Mouse (Mus musculus) embryonic facial prominence, embryonic 11.5 days (tissue): ENCODE data around the gene Fam107b. TPM values are rescaled to one million over a fixed set of nuclear protein-coding genes. Genes with fewer than 3 reads are reported as not detected.

ENCODE experiments used
- ATAC-seq: fragments of 200-750 bp; cut with Nextera tagmentation; replicated peaks from 2 replicates; pipeline ENCODE4 v1.8.0; 2017; ENCODE audit warnings: low read depth; ENCODE audit not compliant: insufficient number of reproducible peaks, low FRiP score, low TSS enrichment
- DNase-seq: peaks from one replicate; pipeline ENCODE4 v3.0.0-alpha.2; 2015; ENCODE audit warnings: low spot score
- H3K27ac ChIP-seq: fragments of 300-500 bp; sonication (generic); replicated peaks from 2 replicates; pipeline ENCODE4 v1.5.1; 2014; ENCODE audit warnings: mild to moderate bottlenecking, low read depth, low read length, control low read depth
- H3K27me3 ChIP-seq: fragments of 300-500 bp; sonication (generic); 2 replicates; pipeline ENCODE4 v1.6.1; 2014; ENCODE audit warnings: mild to moderate bottlenecking, low read length, moderate library complexity, mixed read lengths; ENCODE audit not compliant: control insufficient read depth, insufficient read depth
- H3K36me3 ChIP-seq: fragments of 300-500 bp; sonication (generic); replicated peaks from 2 replicates; pipeline ENCODE4 v1.6.1; 2014; ENCODE audit warnings: low read depth, mild to moderate bottlenecking, low read length, moderate library complexity, mixed read lengths; ENCODE audit not compliant: control insufficient read depth, insufficient read depth
- H3K4me1 ChIP-seq: fragments of 300-500 bp; sonication (generic); 2 replicates; pipeline ENCODE4 v1.6.1; 2014; ENCODE audit warnings: low read length, mixed read lengths; ENCODE audit not compliant: control insufficient read depth, insufficient read depth
- H3K4me2 ChIP-seq: fragments of 300-500 bp; sonication (generic); 2 replicates; pipeline ENCODE4 v1.6.1; 2014; ENCODE audit warnings: low read depth, mild to moderate bottlenecking, control low read depth, low read length, moderate library complexity
- H3K4me3 ChIP-seq: fragments of 300-500 bp; sonication (generic); 2 replicates; pipeline ENCODE4 v1.5.1; 2014; ENCODE audit warnings: low read depth, low read length, control low read depth
- H3K9ac ChIP-seq: fragments of 300-500 bp; sonication (generic); replicated peaks from 2 replicates; pipeline ENCODE4 v1.6.1; 2014; ENCODE audit warnings: mild to moderate bottlenecking, control low read depth, low read length
- H3K9me3 ChIP-seq: fragments of 300-500 bp; sonication (generic); replicated peaks from 2 replicates; pipeline ENCODE4 v1.6.1; 2016; ENCODE audit warnings: mild to moderate bottlenecking, low read length, inconsistent platforms, mixed read lengths; ENCODE audit not compliant: control insufficient read depth
- WGBS: fragments of 180-500 bp; shearing (Covaris S2); extraction: QIAGEN DNeasy Blood & Tissue Kit; methylation state at CpG from one replicate; pipeline ENCODE4 v1.1.7; 2014; 5-methylcytosine and 5-hydroxymethylcytosine counted together
- polyA plus RNA-seq: library from polyadenylated mRNA; unstranded; fragments of >200 nt; fragmentation: Nextera tagmentation; extraction: Ambion mirVana; gene quantifications from 2 replicates; pipeline ENCODE4 v1.2.1, GENCODE M21; 2014

Gene Fam107b
- polyA plus RNA-seq, 1 experiment from 2014 or later: 79.4 TPM

DNA sequence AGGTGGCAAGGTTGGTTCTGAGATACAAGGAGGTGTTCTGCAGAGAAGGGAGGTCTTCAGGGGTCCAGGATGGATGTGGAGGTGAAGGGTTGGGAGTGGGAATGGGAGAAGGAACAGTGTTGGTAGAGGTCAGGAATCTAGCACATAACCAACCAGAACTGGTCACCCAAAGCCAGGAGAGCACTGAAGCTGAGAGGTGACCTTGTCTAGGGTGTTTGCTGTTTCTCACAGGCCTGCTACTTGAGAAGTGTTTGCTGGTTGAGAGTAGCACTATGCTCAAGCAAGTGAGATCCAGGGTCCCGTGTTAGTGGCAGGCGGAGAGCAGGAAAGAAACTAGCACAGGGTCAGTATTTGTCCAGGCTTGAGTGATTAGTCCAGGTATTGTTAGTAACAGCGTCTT is 159.3 kb downstream of the Fam107b start:
- no peaks in the 10 kb centered on the region for H3K36me3 ChIP-seq
- H3K4me2 ChIP-seq: no peak overlapping the region
- no peak overlapping the region for H3K9ac ChIP-seq
- ATAC-seq (no peak), DNase-seq (no peak)
- no peaks in the 10 kb centered on the region; the same call in 1 of the 2 replicates for H3K4me1 ChIP-seq
- 80% methylated on average over 3 of the region's 3 CpGs for WGBS
- no peak overlapping the region for H3K4me3 ChIP-seq
- no peaks in the 10 kb centered on the region for H3K9me3 ChIP-seq
- H3K27ac ChIP-seq: no peak overlapping the region
- H3K27me3 ChIP-seq: no peaks in the 10 kb centered on the region

DNA sequence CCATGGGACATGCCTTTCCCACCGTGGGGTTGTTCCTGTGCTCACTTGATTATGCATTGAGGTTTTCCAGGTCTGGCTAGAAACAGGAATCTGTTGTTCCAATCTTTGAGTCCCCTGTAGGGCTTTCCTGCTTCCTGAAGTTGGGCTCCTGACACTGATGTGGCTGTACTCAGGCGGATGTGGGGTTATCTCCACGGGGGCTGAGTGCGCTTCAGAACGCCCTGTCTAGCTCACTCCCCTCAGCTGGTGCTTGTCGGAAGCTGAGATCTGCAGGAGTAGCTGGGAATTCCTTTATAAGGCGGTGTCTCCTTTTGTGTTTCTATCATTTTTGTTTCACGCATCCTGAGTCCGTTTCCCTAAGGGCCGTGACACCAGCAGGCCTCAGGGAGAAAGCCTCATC is 160.5 kb downstream of the Fam107b start:
- 46% methylated on average over 10 of the region's 10 CpGs for WGBS

DNA sequence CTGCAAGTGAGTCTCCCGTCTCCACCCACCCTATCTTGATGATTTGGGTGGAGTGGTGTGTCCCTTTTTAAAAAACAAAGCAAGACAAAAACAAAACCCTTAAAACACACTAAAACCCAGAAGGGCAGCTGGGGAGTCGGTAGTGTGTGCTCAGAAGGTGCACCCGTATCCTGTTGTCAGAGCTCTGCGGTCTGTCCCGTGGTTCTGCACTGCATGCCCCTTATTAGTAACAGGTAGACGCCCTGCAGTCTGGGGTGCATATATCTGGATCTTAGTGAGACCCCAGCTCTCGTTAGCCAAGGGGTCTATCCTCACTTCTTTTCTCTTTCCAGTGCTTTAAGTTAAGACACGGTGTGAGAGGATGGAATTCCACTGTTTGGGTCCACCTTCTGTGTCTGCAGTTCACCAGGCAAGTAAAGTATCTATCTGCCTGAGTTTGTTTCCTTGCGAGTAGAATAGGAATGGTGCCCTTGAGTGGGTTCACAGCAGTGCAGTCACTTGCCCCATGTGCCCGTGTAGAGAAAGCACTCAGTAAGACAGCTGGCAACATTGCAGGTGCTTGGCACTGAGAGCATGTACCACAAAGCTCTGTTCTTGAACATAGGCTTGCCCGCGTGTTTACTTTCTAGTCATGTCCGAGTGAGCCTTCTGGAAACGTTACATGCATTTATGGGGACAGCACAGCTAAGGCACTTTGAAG is 161.2 kb downstream of the Fam107b start:
- ATAC-seq: no peak
- Histone ChIP-seq H3K27ac (no peak overlapping the region), H3K27me3 (no peaks in the 10 kb centered on the region), H3K4me2 (no peak overlapping the region), H3K4me1 (no peaks in the 10 kb centered on the region; the same call in 1 of the 2 replicates), H3K9ac (no peak overlapping the region), H3K9me3 (no peaks in the 10 kb centered on the region), H3K36me3 (no peaks in the 10 kb centered on the region), H3K4me3 (no peak overlapping the region)
- DNase-seq: no peak
- 92% methylated on average over 14 of the region's 14 CpGs for WGBS

More for the DNA sequence above, 160.5 kb downstream of the Fam107b start:
- Histone ChIP-seq H3K4me2 (no peak overlapping the region), H3K27ac (no peak overlapping the region), H3K36me3 (no peaks in the 10 kb centered on the region), H3K9ac (no peak overlapping the region), H3K4me1 (no peaks in the 10 kb centered on the region; the same call in 1 of the 2 replicates), H3K27me3 (no peaks in the 10 kb centered on the region), H3K4me3 (no peak overlapping the region), H3K9me3 (no peaks in the 10 kb centered on the region)
- DNase-seq (no peak), ATAC-seq (no peak)

DNA sequence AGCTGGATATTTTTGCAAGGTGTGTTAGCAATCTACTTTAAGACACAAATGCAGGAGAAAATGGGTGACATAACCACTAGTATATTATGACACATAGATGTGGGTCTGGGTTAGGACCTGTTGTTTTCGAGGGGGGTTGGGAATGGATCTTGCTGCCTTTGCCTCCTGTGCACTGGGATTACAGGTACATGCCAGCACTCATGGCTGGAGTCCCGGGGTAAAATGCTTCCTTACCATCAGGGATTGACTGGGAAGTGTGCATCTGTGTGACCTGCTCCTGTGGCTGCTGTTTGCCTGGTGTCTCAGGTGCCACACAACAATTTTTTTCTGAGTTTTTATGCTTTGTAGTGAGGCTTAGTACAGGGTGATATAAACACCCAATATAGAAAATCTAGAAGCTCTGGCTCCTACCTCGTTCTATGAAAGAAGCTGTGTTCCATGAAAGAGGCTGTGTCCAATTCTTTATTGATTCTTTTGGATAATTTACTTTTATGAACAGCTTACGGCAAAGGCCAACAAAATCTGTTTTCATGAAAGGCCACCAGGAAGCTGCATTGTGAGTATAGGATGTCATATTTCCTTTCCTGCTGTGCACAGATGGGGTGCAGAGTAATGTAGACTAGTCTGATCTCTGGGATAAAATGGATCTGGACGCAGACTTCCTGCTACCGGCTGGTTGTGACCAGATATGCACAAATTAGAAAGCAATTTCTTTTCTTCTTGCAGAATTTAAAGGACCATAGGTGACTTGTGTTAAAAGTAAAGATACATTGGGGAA is 167.8 kb downstream of the Fam107b start:
- H3K9me3 ChIP-seq: no peaks in the 10 kb centered on the region
- 55% methylated on average over 6 of the region's 6 CpGs for WGBS

DNA sequence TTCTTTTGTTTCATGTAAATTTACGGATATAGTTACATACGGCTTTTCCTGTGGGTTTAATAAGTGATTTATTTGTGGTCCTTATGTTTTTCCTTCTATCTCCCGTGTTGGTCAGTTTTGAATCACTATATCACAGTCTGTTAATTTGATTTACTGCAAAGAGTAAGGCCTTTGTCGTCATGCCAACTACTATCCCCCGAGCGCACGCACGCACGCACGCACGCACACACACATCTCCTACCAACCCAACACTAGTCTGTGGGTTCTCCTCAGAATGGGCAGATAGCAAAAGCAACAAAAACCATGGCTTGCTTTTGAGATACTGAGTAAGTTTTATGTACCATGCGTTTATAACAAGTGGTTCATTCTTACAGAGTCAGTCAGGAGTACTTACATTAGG is 168.4 kb downstream of the Fam107b start:
- no peaks in the 10 kb centered on the region; the same call in 1 of the 2 replicates for H3K4me1 ChIP-seq
- no peaks in the 10 kb centered on the region for H3K36me3 ChIP-seq
- H3K27me3 ChIP-seq: no peaks in the 10 kb centered on the region
- DNase-seq (no peak), ATAC-seq (no peak)
- H3K4me2 ChIP-seq: no peak overlapping the region
- 90% methylated on average over 12 of the region's 12 CpGs for WGBS
- no peaks in the 10 kb centered on the region for H3K9me3 ChIP-seq
- no peak overlapping the region for H3K4me3 ChIP-seq
- H3K27ac ChIP-seq: no peak overlapping the region
- no peak overlapping the region for H3K9ac ChIP-seq

More for the DNA sequence above, 167.8 kb downstream of the Fam107b start:
- Histone ChIP-seq H3K27ac (no peak overlapping the region), H3K4me2 (no peak overlapping the region), H3K27me3 (no peaks in the 10 kb centered on the region), H3K9ac (no peak overlapping the region), H3K4me3 (no peak overlapping the region), H3K36me3 (no peaks in the 10 kb centered on the region), H3K4me1 (no peaks in the 10 kb centered on the region; the same call in 1 of the 2 replicates)
- ATAC-seq (no peak), DNase-seq (no peak)

DNA sequence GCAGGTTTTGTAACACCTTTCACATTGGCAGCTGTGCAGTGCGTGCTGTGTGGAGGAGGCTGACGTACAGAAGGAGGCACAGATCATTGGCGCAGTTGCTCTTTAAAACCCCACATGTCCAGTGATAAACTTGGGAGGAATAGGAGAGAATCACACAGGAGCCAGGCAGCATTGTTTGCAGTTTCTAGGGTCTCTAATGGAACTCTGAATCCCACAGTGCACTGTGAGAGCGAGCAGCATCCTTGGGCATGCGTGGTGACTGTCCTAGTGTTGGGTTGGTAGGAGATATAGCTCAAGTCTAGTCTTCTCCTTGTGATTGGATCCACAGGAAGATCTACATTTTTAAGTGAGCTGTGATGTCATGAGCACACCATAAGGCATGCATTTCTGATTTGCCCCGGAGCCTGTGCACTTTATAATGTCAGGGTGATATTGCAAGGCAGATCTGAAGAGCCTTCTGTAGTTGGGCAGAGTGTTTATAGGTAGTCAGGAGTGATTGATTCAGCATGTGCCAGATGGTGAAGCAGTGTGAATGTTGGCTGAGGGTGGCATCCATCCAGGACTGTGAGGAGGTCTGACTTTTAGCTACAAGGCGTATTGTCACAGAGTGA is 169.2 kb downstream of the Fam107b start:
- Histone ChIP-seq H3K9me3 (no peaks in the 10 kb centered on the region), H3K4me2 (no peak overlapping the region), H3K9ac (no peak overlapping the region), H3K4me3 (no peak overlapping the region), H3K4me1 (no peaks in the 10 kb centered on the region; the same call in 1 of the 2 replicates), H3K27ac (no peak overlapping the region), H3K27me3 (no peaks in the 10 kb centered on the region), H3K36me3 (no peaks in the 10 kb centered on the region)
- ATAC-seq (no peak), DNase-seq (no peak)
- 85% methylated on average over 7 of the region's 7 CpGs for WGBS

DNA sequence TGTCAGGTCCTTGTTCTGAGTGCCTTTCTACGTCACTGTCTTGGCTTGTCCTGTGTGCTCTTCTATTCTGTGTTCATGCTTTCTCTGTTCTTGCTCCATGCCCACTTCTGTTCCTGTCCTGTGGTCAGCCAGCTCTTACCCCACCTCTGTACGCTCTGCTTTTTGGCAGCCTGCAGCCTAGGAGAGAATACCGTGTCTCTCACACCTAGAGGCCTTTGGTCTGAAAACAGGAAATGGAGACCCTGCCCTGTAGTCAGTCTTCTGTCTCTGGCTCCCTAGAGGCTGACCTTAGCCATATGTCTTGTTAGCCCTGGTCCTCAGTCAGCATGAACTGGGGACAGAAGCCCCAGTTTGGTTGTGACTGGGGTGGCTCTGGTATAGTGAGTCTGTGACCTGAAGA is 170.0 kb downstream of the Fam107b start:
- H3K9ac ChIP-seq: no peak overlapping the region
- H3K27ac ChIP-seq: no peak overlapping the region
- H3K36me3 ChIP-seq: no peaks in the 10 kb centered on the region
- no peak overlapping the region for H3K4me2 ChIP-seq
- ATAC-seq: no peak
- no peaks in the 10 kb centered on the region for H3K9me3 ChIP-seq
- no peak for DNase-seq
- H3K27me3 ChIP-seq: no peaks in the 10 kb centered on the region
- 73% methylated on average over 3 of the region's 3 CpGs for WGBS
- no peak overlapping the region for H3K4me3 ChIP-seq
- H3K4me1 ChIP-seq: no peaks in the 10 kb centered on the region; the same call in 1 of the 2 replicates

DNA sequence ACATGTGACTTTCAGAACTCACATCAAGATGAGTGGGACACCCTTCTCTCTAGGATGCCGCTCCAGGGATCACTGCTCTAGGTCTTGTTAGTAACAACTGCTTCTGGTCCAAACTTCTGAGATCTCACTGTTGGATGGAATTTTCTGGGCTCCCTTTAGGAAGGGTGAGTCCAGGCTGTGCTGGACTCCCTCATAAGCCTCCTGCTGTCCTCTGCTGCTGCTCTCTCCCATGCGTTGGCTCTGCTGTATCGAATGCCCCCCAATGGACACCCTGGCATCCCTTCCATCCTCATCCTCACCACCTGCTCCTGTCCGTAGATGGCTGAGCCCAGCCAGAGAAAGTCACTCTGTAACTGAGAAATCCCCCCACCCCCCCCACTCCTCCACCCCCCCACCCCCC is 170.4 kb downstream of the Fam107b start:
- no peaks in the 10 kb centered on the region for H3K27me3 ChIP-seq
- no peaks in the 10 kb centered on the region for H3K36me3 ChIP-seq
- no peak overlapping the region for H3K9ac ChIP-seq
- no peak overlapping the region for H3K4me3 ChIP-seq
- no peak overlapping the region for H3K4me2 ChIP-seq
- ATAC-seq: no peak
- no peak for DNase-seq
- no peak overlapping the region for H3K27ac ChIP-seq
- WGBS: 84% methylated on average over 4 of the region's 4 CpGs
- H3K9me3 ChIP-seq: no peaks in the 10 kb centered on the region
- no peaks in the 10 kb centered on the region; the same call in 1 of the 2 replicates for H3K4me1 ChIP-seq
